Mouse (Mus musculus) heart, embryonic 14.5 days (tissue): ENCODE measurements around the gene Alg5. TPM values are rescaled to one million over a fixed set of nuclear protein-coding genes. Genes with fewer than 3 reads are reported as not detected.

Source experiments
- ATAC-seq: fragments of 200-750 bp; cut with Nextera tagmentation; 2 replicates; pipeline ENCODE4 v1.8.0; 2017; ENCODE audit warnings: low read depth, moderate TSS enrichment; ENCODE audit not compliant: insufficient number of reproducible peaks, insufficient read depth, low FRiP score
- H3K27ac ChIP-seq, 2 experiments: fragments of 200-500 bp in 1 of 2; fragments of 300-500 bp in 1 of 2; sonication (generic) in 1 of 2; replicated peaks in 1 of 2; 2 replicates each; pipeline ENCODE4 v1.5.1; 2012 to 2014; ENCODE audit warnings: low read depth in 2 of 2, low read length in 2 of 2, control low read depth in 1 of 2, mild to moderate bottlenecking in 1 of 2, mixed read lengths in 1 of 2; ENCODE audit not compliant: control insufficient read depth in 1 of 2, insufficient read depth in 1 of 2
- H3K27me3 ChIP-seq: fragments of 300-500 bp; sonication (generic); 2 replicates; pipeline ENCODE4 v1.6.1; 2014; ENCODE audit warnings: mild to moderate bottlenecking, low read length, control low read depth; ENCODE audit not compliant: control insufficient read depth, insufficient read depth
- H3K36me3 ChIP-seq: fragments of 300-500 bp; sonication (generic); 2 replicates; pipeline ENCODE4 v1.6.1; 2014; ENCODE audit warnings: mild to moderate bottlenecking, control low read depth, low read length, mixed read lengths; ENCODE audit not compliant: control insufficient read depth, insufficient read depth
- H3K4me1 ChIP-seq, 2 experiments: fragments of 200-500 bp in 1 of 2; fragments of 300-500 bp in 1 of 2; sonication (generic) in 1 of 2; 2 replicates each; pipeline ENCODE4 v1.6.1; 2012 to 2014; ENCODE audit warnings: low read length in 2 of 2, control low read depth in 1 of 2, mixed read lengths in 1 of 2; ENCODE audit not compliant: control insufficient read depth in 2 of 2, insufficient read depth in 2 of 2
- H3K4me2 ChIP-seq: fragments of 300-500 bp; sonication (generic); 2 replicates; pipeline ENCODE4 v1.6.1; 2014; ENCODE audit warnings: mild to moderate bottlenecking, low read length
- H3K4me3 ChIP-seq, 2 experiments: fragments of 200-500 bp in 1 of 2; fragments of 300-500 bp in 1 of 2; sonication (generic) in 1 of 2; 2 replicates each; pipeline ENCODE4 v1.5.1; 2012 to 2014; ENCODE audit warnings: low read length in 2 of 2, mild to moderate bottlenecking in 2 of 2, control low read depth in 1 of 2, low read depth in 1 of 2, moderate library complexity in 1 of 2; ENCODE audit not compliant: control insufficient read depth in 1 of 2, insufficient read depth in 1 of 2
- H3K9ac ChIP-seq: fragments of 300-500 bp; sonication (generic); 2 replicates; pipeline ENCODE4 v1.6.1; 2014; ENCODE audit warnings: mild to moderate bottlenecking, low read length
- H3K9me3 ChIP-seq: fragments of 300-500 bp; sonication (generic); 2 replicates; pipeline ENCODE4 v1.6.1; 2016; ENCODE audit warnings: low read length, control low read depth; ENCODE audit not compliant: control insufficient read depth
- WGBS: fragments of 180-500 bp; shearing (Covaris S2); extraction: QIAGEN DNeasy Blood & Tissue Kit; methylation state at CpG from one replicate; pipeline ENCODE4 v1.1.7; 2014; 5-methylcytosine and 5-hydroxymethylcytosine counted together
- polyA plus RNA-seq: library from polyadenylated mRNA; unstranded; fragments of >200 nt; fragmentation: Nextera tagmentation; extraction: Ambion mirVana; gene quantifications from 2 replicates; pipeline ENCODE4 v1.2.1, GENCODE M21; 2014

The Alg5 gene
- polyA plus RNA-seq, 1 experiment from 2014 or later: 41.6 TPM

DNA sequence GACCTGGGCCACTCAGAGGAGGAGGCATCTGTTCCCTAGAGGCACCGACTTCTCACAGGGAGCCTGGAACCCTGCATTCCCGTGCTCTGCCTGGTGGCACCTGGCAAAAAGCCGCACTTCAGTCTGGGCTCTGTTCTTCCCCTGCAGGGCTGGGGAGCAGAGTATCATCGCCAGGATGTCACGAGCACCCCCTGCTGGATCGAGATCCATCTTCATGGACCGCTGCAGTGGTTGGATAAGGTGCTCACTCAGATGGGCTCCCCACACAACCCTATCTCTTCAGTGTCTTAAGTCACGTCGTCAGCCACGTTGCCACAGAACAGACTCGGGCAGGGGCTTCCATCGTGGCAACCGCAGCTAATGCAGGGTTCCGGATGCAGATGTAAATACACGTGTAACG lies 61.9 kb downstream of the Alg5 start:
- peak overlapping the region; percentile 25; the same call in 1 of the 2 replicates for H3K4me2 ChIP-seq
- ATAC-seq: no peak

More for the DNA sequence above, 61.9 kb downstream of the Alg5 start:
- Histone ChIP-seq H3K27me3 (no peaks in the 10 kb centered on the region), H3K4me3 (no peak overlapping the region), H3K27ac (no peak overlapping the region), H3K4me1 (peaks cover 3 to 11% of the 10 kb centered on the region in 2 experiments), H3K9ac (no peak overlapping the region), H3K36me3 (peaks cover 6% of the 10 kb centered on the region), H3K9me3 (peaks cover 8% of the 10 kb centered on the region; the same call in 1 of the 2 replicates)
- 33% methylated on average over 16 of the region's 16 CpGs for WGBS

Other genes with a start within 250 kb of the Alg5 start
- gene Supt20, start 42.7 kb upstream of the Alg5 start, polyA plus RNA-seq: 67.0 and 67.6 TPM in 2 replicates
- gene Gm21958, start 21.2 kb upstream of the Alg5 start, polyA plus RNA-seq: 1.1 and 1.3 TPM in 2 replicates
- gene Exosc8, start 146 bp upstream of the Alg5 start, polyA plus RNA-seq: 70.6 and 79.7 TPM in 2 replicates
- 0.88 and 1.4 TPM in 2 replicates for gene Smad9, start 20.0 kb downstream of the Alg5 start, polyA plus RNA-seq
- 36.3 and 39.5 TPM in 2 replicates for gene Rfxap, start 72.3 kb downstream of the Alg5 start, polyA plus RNA-seq
- 0.15 and 0.24 TPM in 2 replicates for gene Sertm1, start 180.3 kb downstream of the Alg5 start, polyA plus RNA-seq